Mouse (Mus musculus) stomach, embryonic 15.5 days (tissue): ENCODE results near the gene Ccdc188. TPM values are rescaled to one million over a fixed set of nuclear protein-coding genes. Genes with fewer than 3 reads are reported as not detected.

Experiments used
- ATAC-seq: fragments of 200-750 bp; cut with Nextera tagmentation; 2 replicates; pipeline ENCODE4 v1.8.0; 2017; ENCODE audit warnings: low read depth, moderate number of reproducible peaks, moderate TSS enrichment; ENCODE audit not compliant: insufficient read depth, low FRiP score
- H3K27ac ChIP-seq: fragments of 300-500 bp; sonication (generic); 2 replicates; pipeline ENCODE4 v1.5.1; 2015; ENCODE audit warnings: mild to moderate bottlenecking, inconsistent platforms
- H3K27me3 ChIP-seq: fragments of 300-500 bp; sonication (generic); replicated peaks from 2 replicates; pipeline ENCODE4 v1.6.1; 2015; ENCODE audit warnings: inconsistent platforms
- H3K36me3 ChIP-seq: fragments of 300-500 bp; sonication (generic); 2 replicates; pipeline ENCODE4 v1.6.1; 2015; ENCODE audit warnings: inconsistent platforms
- H3K4me1 ChIP-seq: fragments of 300-500 bp; sonication (generic); 2 replicates; pipeline ENCODE4 v1.6.1; 2015; ENCODE audit warnings: inconsistent platforms
- H3K4me2 ChIP-seq: fragments of 300-500 bp; sonication (generic); 2 replicates; pipeline ENCODE4 v1.6.1; 2015; ENCODE audit warnings: mild to moderate bottlenecking, inconsistent platforms
- H3K4me3 ChIP-seq: fragments of 300-500 bp; sonication (generic); replicated peaks from 2 replicates; pipeline ENCODE4 v1.5.1; 2015; ENCODE audit warnings: inconsistent platforms
- H3K9ac ChIP-seq: fragments of 300-500 bp; sonication (generic); 2 replicates; pipeline ENCODE4 v1.6.1; 2015; ENCODE audit warnings: inconsistent platforms
- H3K9me3 ChIP-seq: fragments of 300-500 bp; sonication (generic); 2 replicates; pipeline ENCODE4 v1.6.1; 2016; ENCODE audit warnings: inconsistent platforms
- WGBS: fragments of 180-500 bp; shearing (Covaris S2); methylation state at CpG from one replicate; pipeline ENCODE4 v1.1.7; 2015; 5-methylcytosine and 5-hydroxymethylcytosine counted together
- polyA plus RNA-seq: library from polyadenylated mRNA; unstranded; fragments of >200 nt; fragmentation: Nextera tagmentation; extraction: Ambion mirVana; gene quantifications from 2 replicates; pipeline ENCODE4 v1.2.1, GENCODE M21; 2015

Ccdc188 gene
- not detected in 2 replicates for polyA plus RNA-seq

DNA sequence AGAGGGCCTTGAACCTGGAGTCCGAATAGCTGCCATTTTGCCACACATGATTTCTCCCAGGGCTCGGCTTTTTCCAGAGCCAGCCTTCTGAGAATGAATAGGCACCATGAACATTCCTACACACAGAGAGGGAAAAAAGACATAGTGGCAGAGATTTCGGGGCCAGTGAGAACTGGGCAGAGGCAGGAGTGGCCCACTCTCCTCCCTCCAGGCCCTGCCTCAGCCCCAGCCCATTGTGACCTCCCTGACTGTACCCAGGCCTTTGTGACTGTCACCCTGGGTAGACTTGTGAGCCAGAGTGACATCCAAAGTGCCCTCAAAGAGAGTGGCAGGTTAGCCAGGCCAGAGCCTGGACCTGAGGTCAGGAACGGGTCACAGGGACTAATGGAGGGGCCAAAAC lies at the start of gene Ccdc188:
Gene Ccdc188 (plus strand): TSS at position 301 of the 400 bp plus-strand sequence.
- no peak within 1 kb of the TSS for H3K27ac ChIP-seq
- no peaks in the 10 kb centered on the region for H3K9me3 ChIP-seq
- no peak within 1 kb of the TSS for H3K9ac ChIP-seq
- 80% methylated on average over 4 of the region's 4 CpGs for WGBS
- ATAC-seq: no peak
- H3K4me3 ChIP-seq: no peak within 1 kb of the TSS
- H3K4me2 ChIP-seq: no peak within 1 kb of the TSS
- H3K27me3 ChIP-seq: no peaks in the 10 kb centered on the region
- peaks cover 10% of the 10 kb centered on the region for H3K4me1 ChIP-seq
- peaks cover 2% of the 10 kb centered on the region; the same call in 1 of the 2 replicates for H3K36me3 ChIP-seq

DNA sequence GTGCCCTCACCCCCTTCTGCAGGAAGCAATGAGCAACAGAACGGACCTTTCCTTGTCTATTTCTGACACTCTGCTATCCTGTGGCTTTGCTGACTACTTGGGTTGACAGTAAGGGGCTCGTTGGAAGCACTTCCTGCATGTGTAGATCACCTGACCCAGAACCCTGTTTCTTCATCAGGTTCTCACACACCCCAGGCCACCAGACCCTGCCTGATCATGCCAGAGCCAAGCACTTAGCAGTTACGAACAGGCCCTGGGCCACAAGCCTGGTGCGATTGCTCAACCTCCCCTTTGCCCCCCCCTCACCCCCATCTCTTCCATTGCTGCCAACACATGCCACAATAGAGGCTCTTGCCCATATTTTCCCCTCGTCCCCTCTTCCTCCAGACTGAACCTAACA lies 48.5 kb upstream of the Ccdc188 start:
- Histone ChIP-seq H3K9ac (no peak overlapping the region), H3K36me3 (no peaks in the 10 kb centered on the region), H3K4me3 (no peak overlapping the region), H3K27me3 (no peaks in the 10 kb centered on the region), H3K9me3 (no peaks in the 10 kb centered on the region), H3K4me2 (no peak overlapping the region), H3K27ac (no peak overlapping the region), H3K4me1 (0 out of 2 replicates have a peak, but pooled peaks cover 8% of the 10 kb centered on the region)
- WGBS: 68% methylated on average over 5 of the region's 5 CpGs
- no peak for ATAC-seq

DNA sequence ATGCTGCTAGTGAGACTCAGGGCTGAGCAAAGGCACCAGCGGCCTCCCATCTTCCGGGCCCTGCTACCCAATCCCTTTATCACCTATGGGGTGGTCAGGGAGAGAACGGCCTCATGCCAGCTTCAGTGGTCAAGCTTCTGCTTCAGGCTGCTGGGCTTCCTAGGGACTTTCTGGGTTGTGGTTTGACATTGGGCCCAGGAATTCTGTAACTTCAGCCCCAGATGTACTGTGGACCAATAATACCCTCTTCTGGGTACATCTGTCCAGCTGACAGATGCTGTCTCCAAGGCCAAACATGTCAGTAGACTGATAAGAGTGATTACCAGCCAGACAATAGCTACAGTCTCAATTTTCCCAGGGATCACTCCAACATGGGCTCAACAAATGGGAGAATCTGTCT lies 47.9 kb upstream of the Ccdc188 start:
- Histone ChIP-seq H3K36me3 (no peaks in the 10 kb centered on the region), H3K9me3 (no peaks in the 10 kb centered on the region), H3K27ac (no peak overlapping the region), H3K4me2 (no peak overlapping the region), H3K9ac (no peak overlapping the region), H3K4me1 (0 out of 2 replicates have a peak, but pooled peaks cover 8% of the 10 kb centered on the region), H3K27me3 (no peaks in the 10 kb centered on the region), H3K4me3 (no peak overlapping the region)
- 92% methylated on average over 3 of the region's 3 CpGs for WGBS
- no peak for ATAC-seq

DNA sequence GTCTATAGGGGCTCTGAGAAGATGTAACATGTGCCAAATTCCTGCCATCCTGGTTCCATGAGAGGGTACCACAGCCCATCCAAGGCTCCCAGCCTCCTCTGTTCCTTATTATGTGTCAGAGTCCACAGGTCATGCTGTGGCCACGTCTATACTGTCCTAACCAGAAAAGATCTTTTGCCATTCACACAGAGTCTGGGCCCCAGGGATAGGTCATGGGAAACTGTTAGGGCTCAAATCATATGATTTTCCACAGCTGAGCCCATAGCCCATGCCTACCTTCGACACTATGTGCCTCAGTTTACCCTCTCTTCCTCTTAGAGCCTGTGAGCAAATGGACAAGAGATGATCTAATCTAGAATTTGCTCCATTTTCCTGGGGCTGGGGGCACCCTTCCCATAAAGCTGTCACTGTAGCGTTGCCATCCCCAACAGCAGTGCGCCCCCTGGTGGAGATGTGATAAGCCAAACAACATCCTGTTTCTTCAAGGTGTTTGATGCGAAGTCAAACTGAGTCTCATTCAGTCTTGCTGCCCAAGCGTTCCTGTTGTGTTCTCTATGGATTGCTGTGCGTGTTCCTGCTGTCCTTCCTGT lies 45.3 kb upstream of the Ccdc188 start:
- no peaks in the 10 kb centered on the region for H3K27me3 ChIP-seq
- H3K9me3 ChIP-seq: no peaks in the 10 kb centered on the region
- no peaks in the 10 kb centered on the region for H3K36me3 ChIP-seq
- WGBS: 11% methylated on average over 7 of the region's 7 CpGs
- H3K27ac ChIP-seq: no peak overlapping the region
- no peak for ATAC-seq
- H3K9ac ChIP-seq: no peak overlapping the region
- no peak overlapping the region for H3K4me3 ChIP-seq
- peaks cover 23% of the 10 kb centered on the region for H3K4me1 ChIP-seq
- H3K4me2 ChIP-seq: no peak overlapping the region

DNA sequence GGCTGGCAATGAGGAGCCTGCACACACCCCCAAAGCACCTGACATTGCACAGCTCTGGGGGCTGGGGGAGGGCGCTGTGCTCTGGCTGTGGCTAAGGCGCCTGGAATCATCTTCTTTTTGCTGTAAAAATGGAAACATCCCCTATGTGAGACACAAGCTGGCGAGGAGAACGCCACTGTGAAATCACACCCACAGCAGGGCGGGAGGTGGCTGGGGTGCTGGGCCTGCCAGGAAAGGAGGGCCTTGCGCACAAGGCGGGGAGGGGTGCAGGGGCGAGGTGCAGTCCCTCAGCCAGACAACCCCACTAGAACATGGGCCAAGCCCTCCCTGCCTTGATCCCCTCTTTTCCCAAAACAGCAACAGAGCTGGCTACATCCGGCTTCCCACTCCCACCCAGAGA lies 44.4 kb upstream of the Ccdc188 start:
- peaks cover 24% of the 10 kb centered on the region for H3K4me1 ChIP-seq
- no peaks in the 10 kb centered on the region for H3K36me3 ChIP-seq
- no peak overlapping the region for H3K4me3 ChIP-seq
- H3K9me3 ChIP-seq: no peaks in the 10 kb centered on the region
- no peak overlapping the region for H3K9ac ChIP-seq
- ATAC-seq: no peak
- 74% methylated on average over 9 of the region's 9 CpGs for WGBS
- no peak overlapping the region for H3K27ac ChIP-seq
- no peaks in the 10 kb centered on the region for H3K27me3 ChIP-seq
- no peak overlapping the region for H3K4me2 ChIP-seq

DNA sequence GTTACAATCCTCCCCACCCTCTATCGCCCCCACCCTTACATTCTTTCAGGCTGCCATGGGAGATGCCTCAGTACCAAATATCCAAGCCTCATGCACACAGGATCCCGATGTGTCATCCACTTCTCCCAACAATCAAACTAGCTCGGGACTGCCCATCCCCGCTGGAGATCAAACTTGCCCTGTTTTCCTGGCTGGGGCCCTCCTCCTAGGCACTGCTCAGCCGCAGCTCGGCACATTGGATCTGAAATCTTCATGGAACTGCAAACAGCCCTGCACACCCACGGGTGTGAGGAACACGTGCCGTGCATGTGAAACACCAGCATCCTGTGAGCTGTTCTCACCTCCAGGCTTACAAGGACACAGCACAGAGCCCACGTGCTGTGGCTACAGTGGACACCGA lies 43.9 kb upstream of the Ccdc188 start:
- Histone ChIP-seq H3K27me3 (no peaks in the 10 kb centered on the region), H3K27ac (no peak overlapping the region), H3K4me2 (no peak overlapping the region), H3K4me1 (peaks cover 30% of the 10 kb centered on the region), H3K36me3 (no peaks in the 10 kb centered on the region), H3K9ac (no peak overlapping the region), H3K9me3 (no peaks in the 10 kb centered on the region), H3K4me3 (no peak overlapping the region)
- no peak for ATAC-seq
- 74% methylated on average over 11 of the region's 11 CpGs for WGBS

DNA sequence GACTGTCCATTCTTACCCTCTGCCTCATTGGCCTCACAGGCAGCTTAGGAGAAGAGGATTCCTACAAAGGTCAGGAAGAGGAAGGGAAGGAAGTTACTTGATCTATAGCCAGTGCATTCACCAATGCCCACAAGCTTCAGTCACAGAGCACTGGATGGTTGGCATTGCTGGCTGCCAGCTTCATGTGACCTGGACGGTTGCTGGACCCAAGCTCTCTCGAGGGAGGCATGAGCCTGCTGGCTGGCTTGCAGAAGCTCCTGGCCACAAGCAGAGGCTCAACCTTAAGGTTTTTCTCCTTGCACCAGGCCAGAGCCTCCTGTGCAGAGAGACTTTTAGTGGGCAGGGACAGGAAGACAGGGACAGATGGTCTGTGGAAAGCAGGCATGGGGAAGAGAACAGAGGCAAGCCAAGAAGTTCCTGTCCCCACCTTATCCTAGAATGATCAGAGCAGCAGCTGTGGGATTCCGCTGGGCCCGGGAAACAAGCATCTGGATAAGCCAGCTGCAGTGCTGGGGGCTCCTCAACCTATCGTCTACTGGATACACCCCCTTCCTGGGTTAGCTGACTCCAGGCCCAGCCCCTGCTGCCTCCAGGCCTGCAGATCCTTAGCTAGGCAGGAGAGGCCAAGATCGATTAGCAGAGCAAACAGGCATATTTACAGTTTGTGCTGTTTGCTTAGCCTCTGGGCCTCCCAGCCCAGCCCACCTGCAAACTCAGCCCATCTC lies 41.7 kb upstream of the Ccdc188 start:
- Histone ChIP-seq H3K9ac (no peak overlapping the region), H3K27ac (peak overlapping the region; percentile 68)
- peak; percentile 78 for ATAC-seq

DNA sequence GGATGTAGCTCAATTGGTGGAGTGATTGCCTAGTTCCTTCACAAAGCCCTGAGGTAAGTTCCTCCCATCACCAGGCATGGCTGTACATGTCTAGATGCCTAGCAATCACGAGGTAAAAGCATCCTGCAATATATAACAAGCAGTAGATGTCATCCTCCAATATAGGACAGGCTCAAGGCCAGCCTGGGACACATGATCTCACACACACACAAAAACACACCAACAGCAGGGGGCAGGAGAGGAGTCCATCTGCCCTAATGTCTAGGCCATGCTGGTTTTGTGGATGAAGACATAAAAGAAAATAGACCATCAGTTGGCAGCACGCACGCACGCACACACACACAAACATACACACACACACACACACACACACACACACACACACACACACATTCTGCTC lies 40.9 kb upstream of the Ccdc188 start:
- Histone ChIP-seq H3K4me1 (peaks cover 46% of the 10 kb centered on the region), H3K27ac (peak overlapping the region; percentile 68; the same call in 1 of the 2 replicates), H3K4me2 (no peak overlapping the region), H3K27me3 (no peaks in the 10 kb centered on the region), H3K36me3 (no peaks in the 10 kb centered on the region), H3K9ac (no peak overlapping the region), H3K4me3 (no peak overlapping the region), H3K9me3 (no peaks in the 10 kb centered on the region)
- ATAC-seq: no peak
- WGBS: 66% methylated on average over 4 of the region's 4 CpGs

More for the DNA sequence above, 41.7 kb upstream of the Ccdc188 start:
- H3K4me2 ChIP-seq: no peak overlapping the region
- H3K9me3 ChIP-seq: no peaks in the 10 kb centered on the region
- no peaks in the 10 kb centered on the region for H3K27me3 ChIP-seq
- peaks cover 42% of the 10 kb centered on the region for H3K4me1 ChIP-seq
- no peaks in the 10 kb centered on the region for H3K36me3 ChIP-seq
- no peak overlapping the region for H3K4me3 ChIP-seq
- WGBS: 25% methylated on average over 6 of the region's 6 CpGs

DNA sequence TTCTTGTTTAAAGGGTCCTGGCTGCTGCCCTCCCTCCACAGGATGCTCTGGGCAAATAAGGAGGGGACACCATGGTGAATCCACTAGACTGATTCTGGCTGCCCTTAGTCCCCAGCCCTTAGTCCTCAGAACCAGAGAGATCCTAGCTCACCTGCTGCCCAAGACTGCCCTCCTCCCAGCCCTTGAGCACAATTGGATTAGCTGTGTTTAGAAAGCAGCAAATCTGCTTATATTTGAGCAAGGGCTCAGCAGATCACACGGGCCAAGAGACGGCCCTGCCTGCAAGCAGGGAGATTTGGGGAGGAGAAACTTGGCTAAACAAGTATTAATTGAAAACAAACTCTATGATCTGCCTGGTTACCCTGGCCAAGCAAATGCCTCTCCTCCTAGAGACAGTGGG lies 38.1 kb upstream of the Ccdc188 start:
- Histone ChIP-seq H3K9ac (no peak overlapping the region), H3K4me1 (peaks cover 38% of the 10 kb centered on the region), H3K9me3 (no peaks in the 10 kb centered on the region), H3K27ac (0 out of 2 replicates have a peak overlapping the region, but pooled peaks have one; percentile 13), H3K36me3 (no peaks in the 10 kb centered on the region), H3K27me3 (no peaks in the 10 kb centered on the region), H3K4me3 (no peak overlapping the region), H3K4me2 (0 out of 2 replicates have a peak overlapping the region, but pooled peaks have one; percentile 4)
- no peak for ATAC-seq
- 11% methylated on average over 2 of the region's 2 CpGs for WGBS

DNA sequence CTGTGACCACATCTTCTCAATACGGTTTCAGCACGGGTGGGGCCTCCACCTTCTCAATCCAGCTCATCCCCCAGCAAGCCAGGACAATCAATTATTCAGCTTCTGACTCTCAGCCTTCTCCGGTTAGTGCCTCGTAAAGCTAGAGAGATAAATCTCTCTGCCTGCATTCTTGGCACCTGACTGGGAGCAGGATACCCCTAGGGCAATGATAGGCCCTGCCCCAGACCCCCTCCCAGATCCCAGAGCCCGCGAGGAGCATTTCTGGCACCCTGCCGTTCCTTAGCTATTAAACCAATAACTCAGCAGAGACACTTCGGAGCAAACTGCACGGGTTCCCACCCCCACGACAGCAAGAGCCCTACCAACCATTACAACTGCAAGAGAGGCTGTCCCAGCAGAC lies 36.3 kb upstream of the Ccdc188 start:
- Histone ChIP-seq H3K4me2 (no peak overlapping the region), H3K9me3 (no peaks in the 10 kb centered on the region), H3K4me3 (no peak overlapping the region), H3K27me3 (no peaks in the 10 kb centered on the region), H3K36me3 (no peaks in the 10 kb centered on the region), H3K27ac (no peak overlapping the region), H3K9ac (no peak overlapping the region), H3K4me1 (peaks cover 26% of the 10 kb centered on the region)
- no peak for ATAC-seq
- 37% methylated on average over 10 of the region's 10 CpGs for WGBS

DNA sequence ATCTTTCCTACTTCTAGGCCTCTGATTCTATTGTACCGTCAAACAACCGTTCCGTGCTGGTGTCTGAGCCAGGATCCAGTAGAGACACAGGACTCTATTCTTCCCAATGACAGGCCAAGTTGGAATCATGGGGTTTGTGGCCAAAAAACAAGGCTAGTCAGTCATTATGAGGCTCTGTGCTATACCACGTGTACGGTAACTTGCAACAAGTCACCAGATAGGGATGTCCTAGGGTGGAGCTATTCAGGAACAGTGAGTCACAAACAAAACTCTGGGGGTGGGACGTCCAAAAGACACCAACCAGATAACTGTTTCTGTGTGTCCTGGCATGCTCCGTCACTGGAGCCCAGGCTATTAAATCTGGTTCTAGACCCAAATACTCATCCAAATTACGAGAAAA lies 34.9 kb upstream of the Ccdc188 start:
- Histone ChIP-seq H3K27me3 (no peaks in the 10 kb centered on the region), H3K9me3 (no peaks in the 10 kb centered on the region), H3K36me3 (no peaks in the 10 kb centered on the region), H3K4me1 (peaks cover 23% of the 10 kb centered on the region), H3K4me2 (no peak overlapping the region), H3K9ac (no peak overlapping the region), H3K4me3 (no peak overlapping the region), H3K27ac (no peak overlapping the region)
- no peak for ATAC-seq
- WGBS: 81% methylated on average over 8 of the region's 8 CpGs

DNA sequence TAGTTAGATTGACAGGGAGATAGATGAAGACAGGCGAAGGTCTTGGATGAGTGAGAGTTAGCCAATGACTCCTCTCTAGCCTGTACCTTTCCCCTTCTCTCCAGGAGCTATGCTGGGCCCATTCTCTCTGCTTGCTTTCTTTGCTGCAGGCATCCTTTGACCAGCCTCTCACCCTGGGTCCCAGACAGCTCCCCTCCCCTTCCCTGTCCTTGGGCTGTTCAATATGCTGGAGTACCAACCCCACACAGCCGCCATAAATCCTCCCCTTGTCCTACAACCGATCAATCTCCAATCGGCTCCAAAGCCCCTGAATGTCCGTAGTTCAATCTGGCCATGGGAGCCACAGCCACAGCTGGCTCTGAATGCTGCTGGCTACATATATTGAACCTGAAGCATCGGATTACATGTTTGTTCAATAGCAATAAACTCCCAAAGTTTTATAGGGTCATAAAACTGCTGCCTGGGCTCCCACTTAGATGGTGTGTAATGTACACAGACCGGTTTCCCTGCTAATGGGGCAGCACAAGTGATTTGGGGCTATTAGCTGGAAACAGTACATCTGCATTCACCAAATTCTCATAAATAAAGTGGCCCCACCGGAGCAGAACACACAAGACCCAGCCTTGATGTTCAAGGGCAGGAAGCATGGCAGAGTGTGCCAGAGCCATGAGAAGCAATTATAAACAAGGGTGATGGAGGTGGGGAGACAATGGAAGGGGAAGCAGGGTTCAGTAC lies 31.8 kb upstream of the Ccdc188 start:
- 60% methylated on average over 8 of the region's 8 CpGs for WGBS
- H3K9ac ChIP-seq: no peak overlapping the region
- no peaks in the 10 kb centered on the region for H3K36me3 ChIP-seq
- H3K27me3 ChIP-seq: no peaks in the 10 kb centered on the region
- H3K4me1 ChIP-seq: peaks cover 3% of the 10 kb centered on the region; the same call in 1 of the 2 replicates
- no peaks in the 10 kb centered on the region for H3K9me3 ChIP-seq
- ATAC-seq: no peak
- no peak overlapping the region for H3K27ac ChIP-seq
- H3K4me2 ChIP-seq: no peak overlapping the region
- no peak overlapping the region for H3K4me3 ChIP-seq
